Mouse (Mus musculus) cerebellum, adult 11 months (tissue): ENCODE data around the gene Nuak1.

Source experiments
- DNase-seq: peaks from one replicate; pipeline ENCODE4 v3.0.0; 2022

The Nuak1 gene

GRCm38 (mm10) chr10:84446661-84447060 lies 6.3 kb upstream of the Nuak1 start:
- DNase-seq = no peak

GRCm38 (mm10) chr10:84444396-84444795 lies 4.0 kb upstream of the Nuak1 start:
- no peak for DNase-seq

- DNase-seq = peak; percentile 16
These were observed 1.4 kb upstream of the Nuak1 start for GRCm38 (mm10) chr10:84441846-84442245.

- no peak for DNase-seq
These were observed 1.0 kb upstream of the Nuak1 start for GRCm38 (mm10) chr10:84441434-84441785.

GRCm38 (mm10) chr10:84440181-84440540 lies 236 bp downstream of the Nuak1 start:
- peak; percentile 56 for DNase-seq

- DNase-seq = peak; percentile 42
These were observed 1.2 kb downstream of the Nuak1 start for GRCm38 (mm10) chr10:84439228-84439596.

- DNase-seq = no peak
These were observed 1.8 kb downstream of the Nuak1 start for GRCm38 (mm10) chr10:84438466-84439227.

GRCm38 (mm10) chr10:84438049-84438422 lies 2.4 kb downstream of the Nuak1 start:
- peak; percentile 99 for DNase-seq

- DNase-seq = peak; percentile 69
These were observed 3.0 kb downstream of the Nuak1 start for GRCm38 (mm10) chr10:84437166-84438048.

- DNase-seq = peak; percentile 18
These were observed 4.5 kb downstream of the Nuak1 start for GRCm38 (mm10) chr10:84435930-84436329.

GRCm38 (mm10) chr10:84433193-84433801 lies 7.1 kb downstream of the Nuak1 start:
- no peak for DNase-seq

GRCm38 (mm10) chr10:84424374-84424773 lies 16.0 kb downstream of the Nuak1 start:
- DNase-seq = no peak

- no peak for DNase-seq
These were observed 16.5 kb downstream of the Nuak1 start for GRCm38 (mm10) chr10:84423903-84424302.

GRCm38 (mm10) chr10:84420589-84420988 lies 19.8 kb downstream of the Nuak1 start:
- DNase-seq = no peak

GRCm38 (mm10) chr10:84418421-84418820 lies 22.0 kb downstream of the Nuak1 start:
- no peak for DNase-seq

- peak; percentile 48 for DNase-seq
These were observed 23.6 kb downstream of the Nuak1 start for GRCm38 (mm10) chr10:84416752-84417151.

GRCm38 (mm10) chr10:84414981-84415700 lies 25.3 kb downstream of the Nuak1 start:
- peak; percentile 63 for DNase-seq

GRCm38 (mm10) chr10:84413310-84413709 lies 27.1 kb downstream of the Nuak1 start:
- peak; percentile 74 for DNase-seq

GRCm38 (mm10) chr10:84412326-84412962 lies 28.0 kb downstream of the Nuak1 start:
- DNase-seq = peak; percentile 77

GRCm38 (mm10) chr10:84411122-84412105 lies 29.0 kb downstream of the Nuak1 start:
- peak; percentile 37 for DNase-seq

GRCm38 (mm10) chr10:84408965-84409660 lies 31.3 kb downstream of the Nuak1 start:
- no peak for DNase-seq
